Mouse (Mus musculus) testis, adult 2 months (tissue): ENCODE data around the gene Bri3.

Experiments
- CTCF ChIP-seq: fragments of 200-500 bp; IDR thresholded peaks from 2 replicates; pipeline ENCODE4 v1.5.1; 2012; ENCODE audit warnings: low read depth, mild to moderate bottlenecking, inconsistent platforms, low read length, moderate library complexity; ENCODE audit not compliant: control insufficient read depth, insufficient read depth, insufficient replicate concordance
- POLR2A ChIP-seq: fragments of 200-500 bp; IDR thresholded peaks from 2 replicates; pipeline ENCODE4 v1.6.1; 2012; ENCODE audit warnings: low read depth, mild to moderate bottlenecking, inconsistent platforms, low read length, moderate library complexity; ENCODE audit not compliant: control insufficient read depth

GRCm38 (mm10) chr5:144358592-144358917, 114.3 kb downstream of the Bri3 start:
- 0 out of 2 replicates have a peak, but pooled peaks have one; percentile 0 for TF ChIP-seq CTCF
- TF ChIP-seq POLR2A = no peak; the same call in 1 of the 2 replicates
